13 mouse cellular contexts compared by ENCODE assay signal in genomic region chr2:38514411-38514810, GRCm38 (mm10). TPM values are rescaled to one million over a fixed set of nuclear protein-coding genes. Genes with fewer than 3 reads are reported as not detected.
DNase-seq lines count a peak whose midpoint lies in the region; ATAC-seq and TF ChIP-seq lines count a peak whose summit lies in the region.
"Had no signal": no experiment of that assay in that cellular context is flagged by ENCODE, and none has a peak within 500 bp of the region (broad histone marks: within the 10 kb centered on the region; RNA-seq: fewer than 3 reads in every experiment).

No protein-coding gene starts in this region.

- no peak for TF ChIP-seq POLR2A in CH12.LX (IDR thresholded peaks at IDR 0.05; ENCODE audit: low read depth, low read length)

- ATAC-seq in heart, embryonic 16.5 days (replicated peaks; ENCODE audit: extremely low read depth, insufficient read depth, low FRiP score): no peak
- no peak for ATAC-seq in forebrain, embryonic 13.5 days

- no peak for TF ChIP-seq CTCF in CH12.LX (conservative IDR thresholded peaks at IDR 0.05 in 1 of 2, IDR thresholded peaks at IDR 0.05 in 1 of 2; ENCODE audit: low read depth in 2 of 2, low read length in 2 of 2)

- in situ Hi-C loops in CH12.LX (cut with MboI; ENCODE audit: low pct_ligation_motif_present, low pct_unique_long_range_greater_than_20kb, low sequenced_read_pairs): no loop called here

- H3K4me2 ChIP-seq in heart, embryonic 16.5 days (ENCODE audit: low read depth, low read length): no peak overlapping the region
- H3K4me2 ChIP-seq in CH12.LX (ENCODE audit: insufficient read depth, low read depth, poor library complexity, severe bottlenecking): peak overlapping the region; percentile 35; the same call in 1 of the 2 replicates
- peak overlapping the region; percentile 37 for H3K4me2 ChIP-seq in forebrain, embryonic 13.5 days
- H3K4me2 ChIP-seq: hindbrain, embryonic 14.5 days; liver, embryonic 15.5 days had no signal

- H3K27ac ChIP-seq in heart, embryonic 16.5 days (ENCODE audit: low read length): peak overlapping the region; percentile 68
- peak overlapping the region; percentile 22; the same call in 1 of the 2 replicates for H3K27ac ChIP-seq in CH12.LX (ENCODE audit: insufficient read depth, low read depth)
- 0 out of 2 replicates have a peak overlapping the region, but pooled peaks have one; percentile 12 for H3K27ac ChIP-seq in forebrain, embryonic 13.5 days
- H3K27ac ChIP-seq in macrophage: peak overlapping the region; percentile 88

- TF ChIP-seq EP300 in CH12.LX (IDR thresholded peaks at IDR 0.05; ENCODE audit: low read length): peak; percentile 95

- H3K27me3 ChIP-seq in heart, embryonic 16.5 days (ENCODE audit: control insufficient read depth, insufficient read depth, low read length): no peaks in the 10 kb centered on the region
- H3K27me3 ChIP-seq in CH12.LX (replicated peaks): no peaks in the 10 kb centered on the region
- H3K27me3 ChIP-seq in forebrain, embryonic 13.5 days: no peaks in the 10 kb centered on the region

- H3K9me3 ChIP-seq in heart, embryonic 16.5 days (replicated peaks; ENCODE audit: control insufficient read depth, low read length): no peaks in the 10 kb centered on the region
- no peaks in the 10 kb centered on the region for H3K9me3 ChIP-seq in CH12.LX (replicated peaks; ENCODE audit: low read length)
- no peaks in the 10 kb centered on the region for H3K9me3 ChIP-seq in forebrain, embryonic 13.5 days (replicated peaks)
- H3K9me3 ChIP-seq: liver, embryonic 15.5 days had no signal

- H3K9ac ChIP-seq in heart, embryonic 16.5 days (ENCODE audit: low read length): no peak overlapping the region
- no peak overlapping the region for H3K9ac ChIP-seq in CH12.LX (ENCODE audit: insufficient read depth, low read depth)
- 0 out of 2 replicates have a peak overlapping the region, but pooled peaks have one; percentile 28 for H3K9ac ChIP-seq in forebrain, embryonic 13.5 days
- H3K9ac ChIP-seq: hindbrain, embryonic 14.5 days; liver, embryonic 15.5 days had no signal

- dilution Hi-C loops in CH12.LX (cut with MboI; ENCODE audit: extremely low pct_ligation_motif_present, extremely low pct_unique_long_range_greater_than_20kb, low sequenced_read_pairs): no loop called here

- no peak for DNase-seq in heart, postnatal 4 days
- DNase-seq in CH12.LX (ENCODE audit: extremely low read depth): peak; percentile 90
- no peak for DNase-seq in cerebellum, adult 11 months
- DNase-seq in kidney, adult 11 months: no peak
- no peak for DNase-seq in layer of hippocampus, postnatal 36 days
- DNase-seq: adrenal gland, adult 2 months; layer of hippocampus, adult 9-11 months; right cerebral cortex, adult 18-20 months had no signal

- WGBS in heart, embryonic 16.5 days: 41% methylated on average over 7 of the region's 7 CpGs
- WGBS in forebrain, embryonic 13.5 days: 67% methylated on average over 7 of the region's 7 CpGs
- 3% methylated on average over 7 of the region's 7 CpGs for WGBS in macrophage (ENCODE audit: missing documents)

- H3K79me2 ChIP-seq in CH12.LX (replicated peaks; ENCODE audit: control insufficient read depth, extremely low read depth, insufficient read depth, poor library complexity, severe bottlenecking) (peaks cover 37% of the 10 kb centered on the region), macrophage (ENCODE audit: inconsistent target) (peaks cover 77% of the 10 kb centered on the region)

- H3K4me3 ChIP-seq in heart, embryonic 16.5 days (ENCODE audit: low read length): no peak overlapping the region
- H3K4me3 ChIP-seq in CH12.LX (replicated peaks in 1 of 3; ENCODE audit: low read depth in 2 of 3, low read length in 2 of 3, poor library complexity in 1 of 3) (no peak overlapping the region), macrophage (ENCODE audit: inconsistent target) (no peak overlapping the region)
- H3K4me3 ChIP-seq in forebrain, embryonic 13.5 days: no peak overlapping the region
- H3K4me3 ChIP-seq: liver, embryonic 15.5 days had no signal

- no peaks in the 10 kb centered on the region; the same call in 1 of the 2 replicates for H3K36me3 ChIP-seq in heart, embryonic 16.5 days (ENCODE audit: control insufficient read depth, insufficient read depth)
- H3K36me3 ChIP-seq in CH12.LX (replicated peaks in 1 of 2; ENCODE audit: control insufficient read depth in 1 of 2, insufficient read depth in 1 of 2, low read length in 1 of 2) (peaks cover 3 to 37% of the 10 kb centered on the region in 2 experiments), macrophage (ENCODE audit: inconsistent target) (no peaks in the 10 kb centered on the region)
- H3K36me3 ChIP-seq in forebrain, embryonic 13.5 days (ENCODE audit: poor library complexity, severe bottlenecking): 0 out of 2 replicates have a peak, but pooled peaks cover 4% of the 10 kb centered on the region

- peaks cover 34% of the 10 kb centered on the region for H3K4me1 ChIP-seq in heart, embryonic 16.5 days (ENCODE audit: control insufficient read depth, insufficient read depth, low read length)
- H3K4me1 ChIP-seq in CH12.LX (ENCODE audit: control insufficient read depth in 1 of 2, insufficient read depth in 2 of 2): peaks cover 13 to 59% of the 10 kb centered on the region in 2 experiments
- H3K4me1 ChIP-seq in forebrain, embryonic 13.5 days: peaks cover 63% of the 10 kb centered on the region

- no peak; the same call in none of the 2 replicates for TF ChIP-seq RAD21 in CH12.LX (IDR thresholded peaks at IDR 0.05; ENCODE audit: low read depth, low read length)

TF ChIP-seq in CH12.LX, 34 proteins besides CTCF, POLR2A, EP300 and RAD21:
- TF ChIP-seq JUND (conservative IDR thresholded peaks at IDR 0.05; ENCODE audit: low read depth, low read length) (peak; percentile 55), HCFC1 (IDR thresholded peaks at IDR 0.05; ENCODE audit: low read depth, low read length) (peak; percentile 46), UBTF (IDR thresholded peaks at IDR 0.05; ENCODE audit: low read depth, low read length) (no peak), MXI1 (IDR thresholded peaks at IDR 0.05; ENCODE audit: low read depth, low read length) (peak; percentile 71), IRF4 (IDR thresholded peaks at IDR 0.05; ENCODE audit: low read depth, low read length) (peak; percentile 92), TCF12 (IDR thresholded peaks at IDR 0.05; ENCODE audit: low read depth, low read length) (peak; percentile 65; the same call in 1 of the 2 replicates), ELF1 (IDR thresholded peaks at IDR 0.05; ENCODE audit: low read depth, low read length) (peak; percentile 82), MAX (IDR thresholded peaks at IDR 0.05; ENCODE audit: low read length) (peak; percentile 66; the same call in 1 of the 2 replicates), NRF1 (IDR thresholded peaks at IDR 0.05; ENCODE audit: low read depth, low read length) (0 out of 2 replicates have a peak, but pooled peaks have one; percentile 27), ZMIZ1 (IDR thresholded peaks at IDR 0.05; ENCODE audit: low read depth, low read length) (no peak), CHD1 (IDR thresholded peaks at IDR 0.05; ENCODE audit: low read depth, low read length) (no peak), TBP (conservative IDR thresholded peaks at IDR 0.05; ENCODE audit: low read depth, low read length) (no peak), BHLHE40 (IDR thresholded peaks at IDR 0.05; ENCODE audit: low read depth, low read length) (peak; percentile 68), POLR2AphosphoS2 (IDR thresholded peaks at IDR 0.05; ENCODE audit: low read depth, low read length) (no peak), MYC (IDR thresholded peaks at IDR 0.05; ENCODE audit: low read depth, low read length) (peak; percentile 70), CHD2 (IDR thresholded peaks at IDR 0.05; ENCODE audit: low read length) (0 out of 2 replicates have a peak, but pooled peaks have one; percentile 50), KAT2A (IDR thresholded peaks at IDR 0.05; ENCODE audit: insufficient replicate concordance, low read length) (no peak), SIN3A (IDR thresholded peaks at IDR 0.05; ENCODE audit: low read length) (peak; percentile 91), ETS1 (conservative IDR thresholded peaks at IDR 0.05; ENCODE audit: low read depth, low read length) (peak; percentile 86), MEF2A (IDR thresholded peaks at IDR 0.05; ENCODE audit: borderline replicate concordance, low read depth, low read length) (peak; percentile 54; the same call in 1 of the 2 replicates)
TF ChIP-seq in CH12.LX: peak in this region for 14.

RNA-seq across cellular contexts. Expression of gene Nek6, which starts 3.0 kb away (rescaled TPM):
- 66.2 and 67.9 TPM in 2 replicates for polyA plus RNA-seq in heart, embryonic 16.5 days (2015; fragmentation: Nextera tagmentation; extraction: Ambion mirVana)
- total RNA-seq in heart, postnatal 4 days (2021): 10 to 100 TPM; 24.8 to 26.0 TPM
- total RNA-seq in CH12.LX (2012; rRNA removed): 30.5 and 39.9 TPM in 2 replicates
- total RNA-seq in CH12.LX (2014; rRNA removed): 27.5 and 31.0 TPM in 2 replicates
- 36.7 and 44.7 TPM in 2 replicates for polyA plus RNA-seq in CH12.LX (2012; ENCODE audit: insufficient read length, low read depth)
- 122 and 124 TPM in 2 replicates for polyA plus RNA-seq in forebrain, embryonic 13.5 days (2015; fragmentation: Nextera tagmentation; extraction: Ambion mirVana)
- 10 to 100 TPM in 24 of 26 experiments, 1 to 10 TPM in 2; 7.6 to 91.2 (median 22.2) TPM for total RNA-seq in macrophage (2018; cell fraction: chromatin; rRNA removed)
- total RNA-seq in macrophage (2018; cell fraction: cytosol; rRNA removed): 10 to 100 TPM; 21.6 to 55.9 (median 38.0) TPM
- 100 to 1,000 TPM in 1 of 26 experiments, 10 to 100 TPM in 24, 1 to 10 TPM in 1; 9.4 to 134 (median 28.9) TPM for total RNA-seq in macrophage (2018; cell fraction: nucleus; rRNA removed)
- polyA plus RNA-seq in macrophage (2018): 25.6 to 82.5 TPM (median 33.5 TPM) in 3 replicates
- 10 to 100 TPM; 40.8 to 42.7 TPM for total RNA-seq in layer of hippocampus, postnatal 36 days (2021)

Comparison
In these comparisons a context has a peak if more than half of its experiments do, and no peak if none do; other contexts are left out.
1. H3K27ac ChIP-seq: peak in every context shown above with its lines; median percentile 88 in macrophage; 68 in heart, embryonic 16.5 days; 22 in CH12.LX; 12 in forebrain, embryonic 13.5 days.